Mouse (Mus musculus) spleen, embryonic (tissue): ENCODE results near the gene Gm12800.
"Not testable (repeated sequence)": the region's sequence is repeated elsewhere in the genome, so short reads cannot be mapped to it uniquely, and the experiment has no call there.

Source experiments
- CTCF ChIA-PET: fragments of 350-600 bp; sonication (Branson Sonifier 250); formaldehyde crosslinking; loops from one replicate; lab custom pipeline; 2022; lab: Charles Lee

Gene Gm12800

GRCm38 (mm10) chr4:101908821-101909220, at the start of gene Gm12800:
Gm12800 (plus strand) TSS chr4:101909121.
- CTCF ChIA-PET: not testable (repeated sequence)

GRCm38 (mm10) chr4:101860873-101861272, 48.0 kb upstream of the Gm12800 start:
- CTCF ChIA-PET: no interaction called here

GRCm38 (mm10) chr4:101862289-101862688, 46.6 kb upstream of the Gm12800 start:
- CTCF ChIA-PET: no interaction called here

- CTCF ChIA-PET: not testable (repeated sequence)
Observed at GRCm38 (mm10) chr4:101872031-101872430, 36.9 kb upstream of the Gm12800 start.

- CTCF ChIA-PET: not testable (repeated sequence)
Observed at GRCm38 (mm10) chr4:101875687-101876086, 33.2 kb upstream of the Gm12800 start.

GRCm38 (mm10) chr4:101883641-101884040, 25.3 kb upstream of the Gm12800 start:
- CTCF ChIA-PET: no interaction called here

GRCm38 (mm10) chr4:101889377-101889776, 19.5 kb upstream of the Gm12800 start:
- CTCF ChIA-PET: no interaction called here

GRCm38 (mm10) chr4:101893656-101894420, 15.1 kb upstream of the Gm12800 start, which contains the start of gene C130073F10Rik:
C130073F10Rik (minus strand) TSS chr4:101893789.
- CTCF ChIA-PET: no interaction called here

GRCm38 (mm10) chr4:101940107-101940506, 31.2 kb downstream of the Gm12800 start, which contains the start of gene Gm12794:
Gm12794 (plus strand) TSS chr4:101940407.
- CTCF ChIA-PET: not testable (repeated sequence)
